Mouse (Mus musculus) layer of hippocampus, adult 9-10 months (tissue): ENCODE data around the gene Gm10197.

Experiments
- DNase-seq: peaks from one replicate; pipeline ENCODE4 v3.0.0; 2022; ENCODE audit warnings: low spot score

Gene Gm10197

GRCm38 (mm10) chr19:53355065-53355464 is 16.5 kb downstream of the Gm10197 start:
- DNase-seq = no peak

GRCm38 (mm10) chr19:53354271-53355000 is 17.1 kb downstream of the Gm10197 start:
- no peak for DNase-seq

GRCm38 (mm10) chr19:53353864-53354263 is 17.7 kb downstream of the Gm10197 start:
- DNase-seq = no peak

DNA sequence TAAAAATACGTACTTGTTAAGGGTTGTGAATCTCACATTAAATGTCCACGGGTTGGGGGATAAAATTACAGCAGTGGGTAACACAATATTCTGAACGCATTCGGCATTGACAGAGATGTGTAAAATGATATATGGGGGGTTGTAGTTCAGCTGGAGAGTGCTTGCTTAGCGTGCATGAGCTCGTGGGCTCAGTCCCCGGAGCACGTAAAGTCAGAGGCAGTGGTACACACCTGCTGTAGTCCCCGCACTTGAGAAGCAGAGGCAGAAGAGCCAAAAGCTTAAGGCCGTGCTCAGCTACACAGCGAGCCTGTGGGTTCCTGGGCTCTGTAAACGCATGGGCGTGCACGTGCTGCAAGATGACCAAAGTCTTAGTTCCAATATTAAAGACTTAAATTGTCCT is 25.8 kb downstream of the Gm10197 start:
- no peak for DNase-seq

DNA sequence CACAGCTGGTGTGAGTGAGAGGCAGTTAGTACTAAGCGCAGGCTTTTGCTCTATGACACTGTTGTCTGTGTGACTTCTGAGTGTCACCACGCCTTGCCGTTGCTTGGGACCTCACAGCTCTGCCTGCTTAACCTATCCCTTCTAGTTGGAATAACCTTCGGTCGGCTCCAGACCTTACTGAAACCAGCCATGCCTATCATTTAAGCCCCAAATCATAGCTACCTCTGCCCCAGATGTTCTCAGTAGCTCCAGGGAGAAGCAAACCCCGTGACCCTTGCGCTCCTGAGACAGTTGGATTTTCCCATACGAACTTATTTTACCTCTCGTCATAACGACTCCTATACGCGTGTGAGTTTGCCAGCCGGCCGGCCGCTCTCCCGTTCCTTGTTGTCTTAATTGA is 27.5 kb downstream of the Gm10197 start:
- no peak for DNase-seq

DNA sequence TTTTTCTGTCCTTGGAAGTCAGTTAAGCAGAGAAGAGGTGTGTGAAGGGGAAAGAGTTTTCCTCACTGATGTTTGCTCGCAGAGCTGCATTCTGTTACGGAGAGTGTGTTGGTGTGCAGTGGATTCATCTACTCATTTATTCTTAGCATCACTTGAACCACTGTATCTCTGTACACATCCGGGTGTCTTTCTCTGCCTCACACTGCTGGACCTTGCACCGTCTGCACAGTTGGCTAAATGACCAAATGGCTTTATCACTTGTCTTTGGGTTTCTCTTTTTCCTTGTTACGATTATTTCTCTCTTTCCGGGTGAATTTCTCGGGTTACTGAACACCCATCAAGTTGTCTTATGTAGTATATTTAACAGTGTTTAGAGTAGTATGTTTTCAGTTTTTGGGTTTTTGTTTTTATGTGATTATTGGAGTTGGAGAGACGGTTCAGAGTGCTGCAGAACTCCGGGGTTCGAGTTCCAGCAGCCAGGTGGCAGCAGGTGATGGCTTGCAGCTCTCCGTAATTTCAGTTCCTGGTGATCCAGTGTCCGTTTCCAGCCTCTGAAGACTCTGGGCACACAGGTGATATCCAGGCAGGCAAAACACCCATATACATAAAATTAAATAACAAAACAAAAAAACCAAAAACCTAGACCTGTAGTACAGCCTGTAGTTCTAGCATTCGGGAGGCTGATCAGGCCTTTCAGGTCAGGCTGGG is 28.2 kb downstream of the Gm10197 start:
- DNase-seq = no peak

GRCm38 (mm10) chr19:53340423-53340822 is 31.1 kb downstream of the Gm10197 start:
- no peak for DNase-seq

- DNase-seq = no peak
Measured at GRCm38 (mm10) chr19:53335241-53335640, 36.3 kb downstream of the Gm10197 start.

DNA sequence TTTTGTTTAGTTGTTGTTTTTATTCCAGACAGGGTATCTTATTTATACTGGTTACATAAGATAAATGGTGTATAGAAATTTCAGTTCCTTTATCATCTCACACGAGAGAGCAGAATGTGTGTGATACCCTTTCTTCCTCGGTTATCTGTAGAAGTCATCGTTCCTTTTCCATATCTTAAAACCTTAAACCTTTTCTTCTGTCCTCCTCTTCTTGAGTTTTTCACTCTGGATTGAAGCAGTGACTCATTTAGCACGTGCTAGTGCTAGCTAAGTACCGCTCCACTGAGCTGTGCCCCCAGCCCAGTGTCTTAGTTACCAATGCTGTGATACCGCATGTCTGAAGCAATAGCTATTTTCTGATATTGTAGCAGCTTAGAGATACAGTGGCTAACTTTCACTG is 37.8 kb downstream of the Gm10197 start:
- no peak for DNase-seq

DNA sequence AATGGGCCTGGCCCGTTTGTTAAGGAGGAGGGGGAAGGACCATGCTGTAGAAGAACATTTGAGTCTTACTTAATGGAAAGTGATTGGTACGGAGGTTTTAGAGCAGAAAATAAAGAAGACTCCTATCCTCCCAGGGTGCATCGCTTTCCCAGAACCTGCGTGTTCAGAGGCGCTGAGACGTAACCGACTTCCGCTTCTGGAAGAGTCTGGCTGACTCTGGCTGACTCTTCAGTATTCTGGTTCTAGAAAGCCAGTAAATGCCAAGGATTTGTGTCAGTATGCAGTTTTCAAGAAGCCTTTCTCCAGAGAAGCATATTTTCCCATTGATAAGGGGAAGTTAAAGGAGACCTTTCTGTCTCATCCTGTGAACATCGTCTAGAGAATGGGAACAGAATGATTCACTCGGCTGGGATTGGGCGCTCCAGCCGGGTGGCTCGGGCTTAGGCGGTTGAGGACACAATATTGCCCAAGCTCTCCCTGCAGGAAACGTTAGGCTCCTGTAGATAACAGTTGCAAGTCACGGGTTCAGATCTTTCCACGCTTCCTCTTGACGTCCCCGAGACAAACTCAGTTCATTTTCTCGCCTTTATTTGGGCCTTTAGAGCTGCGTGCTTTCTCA is 39.6 kb downstream of the Gm10197 start:
- no peak for DNase-seq

DNA sequence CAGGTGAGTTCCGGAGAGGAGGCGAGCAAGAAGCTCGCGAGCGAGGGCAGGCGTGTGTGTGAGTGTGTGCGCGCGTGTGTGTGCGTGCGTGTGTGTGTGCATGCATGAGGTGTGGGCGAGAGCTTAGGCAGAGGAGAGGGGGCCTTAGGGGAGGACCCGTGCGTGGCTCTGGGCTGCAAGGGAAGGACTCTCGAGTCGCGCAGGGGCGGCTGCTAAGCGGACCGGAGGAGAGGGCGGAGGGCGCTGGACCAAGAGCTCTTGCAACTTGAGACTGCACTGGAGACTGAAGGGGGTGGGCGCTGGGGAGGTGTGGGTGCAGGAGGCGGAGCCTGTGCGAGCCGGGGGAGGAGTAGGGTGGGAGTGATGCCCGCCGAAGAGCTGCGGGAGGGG is 41.6 kb downstream of the Gm10197 start:
- DNase-seq = no peak

GRCm38 (mm10) chr19:53329221-53329991 is 42.2 kb downstream of the Gm10197 start:
- DNase-seq = peak; percentile 81

- no peak for DNase-seq
Measured at GRCm38 (mm10) chr19:53328116-53328515, 43.5 kb downstream of the Gm10197 start.

GRCm38 (mm10) chr19:53325578-53326295 is 45.8 kb downstream of the Gm10197 start:
- DNase-seq = peak; percentile 49

- DNase-seq = no peak
Measured at GRCm38 (mm10) chr19:53324866-53325265, 46.7 kb downstream of the Gm10197 start.

- no peak for DNase-seq
Measured at GRCm38 (mm10) chr19:53322438-53323048, 49.0 kb downstream of the Gm10197 start.
